Mouse (Mus musculus) kidney, adult 2 months (tissue): ENCODE data around the gene Olfr1056. TPM values are rescaled to one million over a fixed set of nuclear protein-coding genes. Genes with fewer than 3 reads are reported as not detected.
"Not testable (repeated sequence)": the region's sequence is repeated elsewhere in the genome, so short reads cannot be mapped to it uniquely, and the experiment has no call there.

Experiments
- DNase-seq: peaks from one replicate; pipeline ENCODE4 v3.0.0; 2021
- H3K27ac ChIP-seq: fragments of 200-500 bp; 2 replicates; pipeline ENCODE4 v1.5.1; 2012; ENCODE audit warnings: low read depth, low read length, control low read depth, inconsistent platforms; ENCODE audit not compliant: insufficient read depth
- H3K27me3 ChIP-seq: fragments of 200-500 bp; replicated peaks from 2 replicates; pipeline ENCODE4 v1.6.1; 2012; ENCODE audit warnings: mild to moderate bottlenecking, moderate library complexity, low read length, inconsistent platforms; ENCODE audit not compliant: control insufficient read depth, insufficient read depth
- H3K36me3 ChIP-seq: fragments of 200-500 bp; 2 replicates; pipeline ENCODE4 v1.6.1; 2012; ENCODE audit warnings: mild to moderate bottlenecking, moderate library complexity, low read length, inconsistent platforms; ENCODE audit not compliant: control insufficient read depth, insufficient read depth
- H3K4me1 ChIP-seq: fragments of 200-500 bp; 2 replicates; pipeline ENCODE4 v1.6.1; 2011; ENCODE audit warnings: low read length; ENCODE audit not compliant: control insufficient read depth, insufficient read depth
- H3K4me3 ChIP-seq: fragments of 200-500 bp; 2 replicates; pipeline ENCODE4 v1.5.1; 2011; ENCODE audit warnings: mild to moderate bottlenecking, low read depth, low read length, control low read depth; ENCODE audit not compliant: insufficient read depth
- CTCF ChIP-seq: fragments of 200-500 bp; conservative IDR thresholded peaks from 2 replicates; pipeline ENCODE4 v1.5.1; 2011; ENCODE audit warnings: low read depth, mild to moderate bottlenecking, control low read depth, low read length, moderate library complexity, mixed read lengths; ENCODE audit not compliant: insufficient read depth, insufficient read length
- POLR2A ChIP-seq: fragments of 200-500 bp; IDR thresholded peaks from one replicate; pipeline ENCODE4 v1.6.1; 2011; ENCODE audit warnings: low read depth, low read length, control low read depth
- WGBS: fragments of 180-500 bp; shearing (Covaris S2); methylation state at CpG from one replicate; pipeline ENCODE4 v1.1.7; 2018; 5-methylcytosine and 5-hydroxymethylcytosine counted together
- polyA plus RNA-seq: library from polyadenylated mRNA; depleted of rRNA; stranded (reverse); fragments of >200 nt; gene quantifications from 2 replicates; pipeline ENCODE4 v1.2.3, GENCODE M21; 2012; rRNA removed

The Olfr1056 gene
- polyA plus RNA-seq: not detected in 2 replicates

DNA sequence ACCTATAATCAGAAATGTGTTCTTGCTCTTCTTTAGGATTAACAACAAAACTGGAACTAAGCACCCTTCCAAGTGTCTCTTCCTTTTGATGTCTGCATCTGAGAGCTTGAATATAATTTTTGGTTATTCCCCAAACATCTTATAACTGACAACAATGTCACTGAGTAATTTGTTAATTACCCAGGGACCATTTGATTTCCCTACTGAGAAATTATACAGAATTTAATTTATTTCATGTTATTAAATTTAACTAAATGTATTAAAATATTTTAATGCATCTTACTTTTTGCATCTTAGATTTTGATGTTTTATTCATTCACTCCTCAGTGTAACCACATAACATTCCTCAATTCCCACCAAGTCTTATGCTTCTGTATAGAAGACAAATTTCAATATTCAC lies at the start of gene Olfr1056:
Olfr1056 (minus strand) TSS at position 101 of the 400 bp plus-strand sequence.
- H3K27me3 ChIP-seq: no peaks in the 10 kb centered on the region
- H3K4me1 ChIP-seq: no peaks in the 10 kb centered on the region
- no peak within 1 kb of the TSS for H3K4me3 ChIP-seq
- DNase-seq: no peak
- TF ChIP-seq POLR2A (no peak), CTCF (no peak)
- no peaks in the 10 kb centered on the region for H3K36me3 ChIP-seq
- H3K27ac ChIP-seq: no peak within 1 kb of the TSS

DNA sequence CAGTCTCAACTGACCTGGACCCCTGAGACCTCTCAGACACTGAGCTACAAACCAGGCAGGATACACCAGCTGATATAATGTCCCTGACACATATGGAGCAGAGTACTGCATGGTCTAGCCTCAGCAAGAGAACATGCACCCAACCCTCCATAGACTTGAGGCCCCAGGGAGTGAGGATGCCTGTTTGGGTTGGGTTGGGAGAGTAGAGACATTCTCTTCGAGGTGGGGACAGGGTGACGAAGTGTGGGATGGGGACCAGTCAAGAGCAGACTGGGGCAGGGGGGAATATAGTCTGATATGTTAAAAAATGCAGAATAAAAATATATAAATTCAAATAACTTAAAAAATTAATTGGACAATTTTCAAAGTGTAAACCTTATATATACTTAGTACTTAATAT lies 32.8 kb upstream of the Olfr1056 start:
- H3K36me3 ChIP-seq: no peaks in the 10 kb centered on the region
- H3K27ac ChIP-seq: no peak overlapping the region
- no peaks in the 10 kb centered on the region for H3K27me3 ChIP-seq
- 69% methylated on average over 2 of the region's 2 CpGs for WGBS
- H3K4me3 ChIP-seq: no peak overlapping the region
- no peaks in the 10 kb centered on the region for H3K4me1 ChIP-seq
- TF ChIP-seq CTCF (no peak), POLR2A (no peak)
- no peak for DNase-seq

DNA sequence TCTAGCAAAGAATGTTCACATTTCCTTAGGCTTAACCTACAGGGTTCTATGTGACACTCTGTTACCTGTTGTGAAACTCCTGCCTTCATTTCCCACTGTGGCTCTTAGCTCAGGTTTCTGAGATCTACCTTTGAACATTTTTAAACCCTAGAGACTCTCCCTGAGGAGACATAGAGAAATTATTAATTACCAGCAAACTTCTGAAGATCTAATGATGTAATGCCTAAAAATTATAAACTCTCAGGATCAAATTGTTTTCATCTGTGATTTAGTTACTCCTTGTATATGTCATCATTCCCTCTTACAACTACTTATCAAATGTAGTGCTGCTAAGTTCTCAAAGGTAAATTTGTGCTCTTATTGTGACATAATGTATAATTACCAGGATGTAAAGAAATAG lies 26.2 kb upstream of the Olfr1056 start, which contains the start of gene Olfr1058:
Olfr1058 (minus strand) TSS at position 101 of the 400 bp plus-strand sequence.
- not testable (repeated sequence) for H3K4me3 ChIP-seq, H3K4me1 ChIP-seq, H3K36me3 ChIP-seq, DNase-seq, H3K27ac ChIP-seq, H3K27me3 ChIP-seq

DNA sequence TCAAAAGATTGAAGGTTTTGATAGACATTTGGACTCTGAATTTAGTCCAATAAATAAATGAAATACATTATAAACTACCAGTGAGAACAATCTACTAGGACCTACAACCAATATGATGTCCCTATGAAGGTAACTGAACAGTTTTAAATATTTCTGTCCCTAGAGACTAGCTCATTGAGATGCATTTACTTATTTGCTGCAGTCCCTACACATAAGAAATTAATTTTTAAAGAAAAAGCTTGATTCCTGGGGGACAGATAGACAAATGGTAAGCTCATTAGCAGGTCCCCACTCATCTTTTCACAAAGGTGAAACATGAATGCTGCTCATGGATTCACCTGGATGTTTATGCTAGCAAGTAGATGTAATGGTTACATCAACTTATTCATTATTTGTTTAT lies 16.0 kb upstream of the Olfr1056 start, which contains the start of gene Olfr1057:
Olfr1057 (minus strand) TSS at position 101 of the 400 bp plus-strand sequence.
- Histone ChIP-seq H3K27me3 (no peaks in the 10 kb centered on the region), H3K27ac (no peak within 1 kb of the TSS), H3K4me1 (no peaks in the 10 kb centered on the region), H3K4me3 (no peak within 1 kb of the TSS), H3K36me3 (no peaks in the 10 kb centered on the region)
- no peak for DNase-seq
- TF ChIP-seq CTCF (no peak), POLR2A (no peak)

DNA sequence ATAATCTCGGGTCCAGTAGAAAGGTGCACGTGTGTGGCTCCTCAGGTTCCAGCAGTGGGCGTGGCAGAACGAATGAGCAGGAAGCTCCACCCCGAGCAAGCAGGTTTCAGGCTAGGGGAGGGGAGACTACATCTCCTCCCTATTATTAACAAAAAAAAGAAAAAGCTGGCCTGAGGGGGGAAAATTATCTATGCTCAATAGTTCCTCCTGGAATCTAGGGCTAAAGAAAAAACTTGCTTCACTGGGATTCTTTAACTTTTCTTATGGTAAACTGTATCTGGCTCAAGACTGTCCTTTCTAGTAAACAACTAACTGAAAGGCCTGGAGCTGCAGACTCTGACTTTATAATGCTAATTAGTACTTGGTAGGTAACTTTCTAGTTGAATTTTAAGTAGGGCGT lies 4.1 kb upstream of the Olfr1056 start:
- H3K27me3 ChIP-seq, DNase-seq, H3K27ac ChIP-seq, H3K36me3 ChIP-seq, H3K4me3 ChIP-seq, H3K4me1 ChIP-seq: not testable (repeated sequence)
- WGBS: 100% methylated on average over 1 of the region's 6 CpGs

DNA sequence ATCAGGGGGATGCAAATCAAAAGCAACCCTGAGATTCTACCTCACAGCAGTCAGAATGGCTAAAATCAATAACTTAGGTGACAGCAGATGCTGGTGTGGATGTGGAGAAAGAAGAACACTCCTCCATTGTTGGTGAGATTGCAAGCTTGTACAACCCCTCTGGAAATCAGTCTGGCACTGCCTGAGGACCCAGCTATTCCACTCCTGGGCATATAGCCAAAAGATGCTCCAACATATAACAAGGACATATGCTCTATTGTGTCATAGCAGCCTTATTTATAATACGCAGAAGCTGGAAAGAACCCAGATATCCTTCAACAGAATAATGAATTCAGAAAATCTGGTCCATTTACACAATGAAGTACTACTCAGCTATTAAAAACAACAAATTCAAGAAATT lies 10.5 kb downstream of the Olfr1056 start:
- WGBS: 94% methylated on average over 1 of the region's 1 CpGs
- not testable (repeated sequence) for H3K36me3 ChIP-seq, H3K27me3 ChIP-seq, H3K4me3 ChIP-seq, DNase-seq, H3K27ac ChIP-seq, H3K4me1 ChIP-seq

DNA sequence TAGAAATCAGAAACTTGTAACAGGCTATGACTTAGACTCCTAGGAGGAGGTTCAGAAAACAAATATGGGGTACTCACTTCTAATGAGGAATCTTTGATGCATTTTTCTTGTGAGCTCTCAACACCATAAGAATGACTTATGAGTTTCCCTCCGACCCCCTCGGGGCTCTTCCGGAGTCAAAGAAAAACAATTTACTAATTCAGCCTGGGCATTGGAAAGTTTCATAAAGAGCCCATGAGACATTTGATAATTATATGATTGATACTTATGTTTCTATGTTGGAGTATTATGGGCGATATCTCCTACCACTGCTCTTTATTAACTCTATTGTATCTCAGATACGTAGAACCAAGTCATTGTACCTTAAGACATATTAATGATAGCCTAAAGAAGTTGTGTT lies 12.1 kb downstream of the Olfr1056 start, which contains the start of gene Olfr1055:
Olfr1055 (minus strand) TSS at position 101 of the 400 bp plus-strand sequence.
- Histone ChIP-seq H3K36me3 (no peaks in the 10 kb centered on the region), H3K4me1 (no peaks in the 10 kb centered on the region), H3K4me3 (no peak within 1 kb of the TSS), H3K27ac (no peak within 1 kb of the TSS), H3K27me3 (no peaks in the 10 kb centered on the region)
- 83% methylated on average over 5 of the region's 5 CpGs for WGBS
- no peak for TF ChIP-seq CTCF
- no peak for TF ChIP-seq POLR2A
- no peak for DNase-seq

DNA sequence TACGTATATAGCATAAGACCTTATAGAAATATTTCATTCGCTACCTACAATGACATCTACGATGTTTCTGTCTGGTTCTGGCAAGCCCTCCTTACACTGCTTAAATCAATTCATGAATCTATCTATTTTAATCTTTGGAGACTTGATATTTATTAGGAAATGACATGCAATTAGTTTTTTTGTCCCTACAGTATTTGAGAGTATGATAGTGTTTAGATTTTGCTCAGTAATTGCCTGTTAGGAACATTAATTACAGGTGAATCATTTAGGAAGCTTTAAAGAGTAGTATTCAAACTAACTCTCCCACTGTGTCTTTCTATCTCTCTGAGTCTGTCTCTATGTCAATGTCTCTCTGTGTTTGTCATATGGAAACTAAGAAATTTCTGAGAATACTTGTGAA lies 26.9 kb downstream of the Olfr1056 start, which contains the start of gene Olfr1054:
Olfr1054 (minus strand) TSS at position 101 of the 400 bp plus-strand sequence.
- H3K27ac ChIP-seq: no peak within 1 kb of the TSS
- H3K4me3 ChIP-seq: no peak within 1 kb of the TSS
- H3K36me3 ChIP-seq: no peaks in the 10 kb centered on the region
- DNase-seq: no peak
- no peaks in the 10 kb centered on the region for H3K27me3 ChIP-seq
- WGBS: 80% methylated on average over 3 of the region's 3 CpGs
- TF ChIP-seq CTCF (no peak), POLR2A (no peak)
- no peaks in the 10 kb centered on the region for H3K4me1 ChIP-seq
